Mouse (Mus musculus) limb, embryonic 15.5 days (tissue): ENCODE measurements at regions not wholly inside any gene's neighbourhood (a gene's known extent, or its start where the extent isn't known, plus 50 kb on each side); places are given as distances from the start of the nearest gene placed in this dataset.

Source experiments
- ATAC-seq: fragments of 200-750 bp; cut with Nextera tagmentation; 2 replicates; pipeline ENCODE4 v1.8.0; 2017; ENCODE audit warnings: low read depth, moderate TSS enrichment; ENCODE audit not compliant: insufficient number of reproducible peaks, low FRiP score, low TSS enrichment
- H3K27ac ChIP-seq: fragments of 300-500 bp; sonication (generic); 2 replicates; pipeline ENCODE4 v1.5.1; 2015; ENCODE audit warnings: moderate library complexity, mild to moderate bottlenecking, inconsistent platforms
- H3K27me3 ChIP-seq: fragments of 300-500 bp; sonication (generic); 2 replicates; pipeline ENCODE4 v1.6.1; 2015; ENCODE audit warnings: inconsistent platforms
- H3K36me3 ChIP-seq: fragments of 300-500 bp; sonication (generic); 2 replicates; pipeline ENCODE4 v1.6.1; 2015; ENCODE audit warnings: inconsistent platforms
- H3K4me1 ChIP-seq: fragments of 300-500 bp; sonication (generic); 2 replicates; pipeline ENCODE4 v1.6.1; 2015; ENCODE audit warnings: inconsistent platforms
- H3K4me2 ChIP-seq: fragments of 300-500 bp; sonication (generic); 2 replicates; pipeline ENCODE4 v1.6.1; 2015; ENCODE audit warnings: mild to moderate bottlenecking, inconsistent platforms
- H3K4me3 ChIP-seq: fragments of 300-500 bp; sonication (generic); 2 replicates; pipeline ENCODE4 v1.5.1; 2015; ENCODE audit warnings: mild to moderate bottlenecking, inconsistent platforms
- H3K9ac ChIP-seq: fragments of 300-500 bp; sonication (generic); 2 replicates; pipeline ENCODE4 v1.6.1; 2015; ENCODE audit warnings: inconsistent platforms
- H3K9me3 ChIP-seq: fragments of 300-500 bp; sonication (generic); 2 replicates; pipeline ENCODE4 v1.6.1; 2016; ENCODE audit warnings: inconsistent platforms
- WGBS: fragments of 180-500 bp; shearing (Covaris S2); methylation state at CpG from one replicate; pipeline ENCODE4 v1.1.7; 2015; 5-methylcytosine and 5-hydroxymethylcytosine counted together

- Histone ChIP-seq H3K27me3 (no peaks in the 10 kb centered on the region), H3K4me3 (no peak overlapping the region), H3K4me2 (no peak overlapping the region), H3K9ac (no peak overlapping the region), H3K27ac (no peak overlapping the region), H3K9me3 (no peaks in the 10 kb centered on the region), H3K36me3 (no peaks in the 10 kb centered on the region), H3K4me1 (no peaks in the 10 kb centered on the region)
- WGBS = 73% methylated on average over 12 of the region's 12 CpGs
- ATAC-seq = no peak
Observed at GRCm38 (mm10) chr17:50388715-50389710, 95.6 kb upstream of the Dazl start.

DNA sequence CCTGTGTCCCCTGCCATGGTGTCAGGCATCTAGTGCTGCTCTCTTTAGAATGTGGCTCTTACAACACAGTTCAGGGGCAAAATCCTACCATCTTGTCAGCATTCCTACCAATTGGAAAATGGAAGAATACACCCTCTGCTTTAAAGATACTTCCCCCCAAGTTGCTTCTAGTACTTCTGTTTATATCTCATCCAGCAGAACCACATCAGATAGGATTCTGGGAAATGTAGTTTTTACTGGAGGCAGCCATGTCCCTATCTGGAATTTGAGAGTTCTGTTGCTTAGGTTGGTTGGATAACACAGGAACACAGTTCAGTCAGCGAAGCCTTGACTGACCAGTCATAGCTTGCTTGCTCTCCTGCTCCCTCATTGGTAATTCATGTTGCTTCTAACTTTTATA is 96.7 kb upstream of the Dazl start:
- WGBS = 83% methylated on average over 1 of the region's 1 CpGs
- Histone ChIP-seq H3K36me3 (no peaks in the 10 kb centered on the region), H3K27ac (no peak overlapping the region), H3K4me3 (no peak overlapping the region), H3K4me2 (no peak overlapping the region), H3K9ac (no peak overlapping the region), H3K27me3 (no peaks in the 10 kb centered on the region), H3K9me3 (no peaks in the 10 kb centered on the region), H3K4me1 (no peaks in the 10 kb centered on the region)
- no peak for ATAC-seq

GRCm38 (mm10) chr17:50391207-50391606 is 97.8 kb upstream of the Dazl start:
- no peak for ATAC-seq
- 83% methylated on average over 4 of the region's 4 CpGs for WGBS

DNA sequence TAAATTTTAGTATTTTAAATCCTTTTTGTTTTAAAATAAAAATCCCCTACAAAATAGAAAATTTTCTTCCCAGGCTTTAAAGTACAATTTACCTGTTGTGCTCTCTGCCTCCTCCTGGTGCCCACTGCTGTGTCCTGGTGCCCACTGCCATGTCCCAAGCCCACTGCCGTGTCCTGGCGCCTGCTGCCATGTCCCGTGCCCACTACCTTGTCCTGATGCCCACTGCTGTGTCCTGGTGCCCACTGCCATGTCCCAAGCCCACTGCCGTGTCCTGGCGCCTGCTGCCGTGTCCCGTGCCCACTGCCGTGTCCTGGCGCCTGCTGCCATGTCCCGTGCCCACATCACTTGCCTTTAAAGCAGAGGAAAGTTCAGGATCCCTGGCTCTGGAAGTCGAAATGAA is 98.6 kb upstream of the Dazl start:
- H3K27me3 ChIP-seq = no peaks in the 10 kb centered on the region
- H3K9me3 ChIP-seq = no peaks in the 10 kb centered on the region
- no peaks in the 10 kb centered on the region for H3K36me3 ChIP-seq
- no peaks in the 10 kb centered on the region for H3K4me1 ChIP-seq
- ATAC-seq = no peak
- H3K4me3 ChIP-seq = no peak overlapping the region
- no peak overlapping the region for H3K4me2 ChIP-seq
- no peak overlapping the region for H3K9ac ChIP-seq
- no peak overlapping the region for H3K27ac ChIP-seq
- WGBS = 88% methylated on average over 11 of the region's 11 CpGs

More at GRCm38 (mm10) chr17:50391207-50391606, 97.8 kb upstream of the Dazl start:
- Histone ChIP-seq H3K36me3 (no peaks in the 10 kb centered on the region), H3K9ac (no peak overlapping the region), H3K27me3 (no peaks in the 10 kb centered on the region), H3K27ac (no peak overlapping the region), H3K4me3 (no peak overlapping the region), H3K4me2 (no peak overlapping the region), H3K9me3 (no peaks in the 10 kb centered on the region), H3K4me1 (no peaks in the 10 kb centered on the region)

DNA sequence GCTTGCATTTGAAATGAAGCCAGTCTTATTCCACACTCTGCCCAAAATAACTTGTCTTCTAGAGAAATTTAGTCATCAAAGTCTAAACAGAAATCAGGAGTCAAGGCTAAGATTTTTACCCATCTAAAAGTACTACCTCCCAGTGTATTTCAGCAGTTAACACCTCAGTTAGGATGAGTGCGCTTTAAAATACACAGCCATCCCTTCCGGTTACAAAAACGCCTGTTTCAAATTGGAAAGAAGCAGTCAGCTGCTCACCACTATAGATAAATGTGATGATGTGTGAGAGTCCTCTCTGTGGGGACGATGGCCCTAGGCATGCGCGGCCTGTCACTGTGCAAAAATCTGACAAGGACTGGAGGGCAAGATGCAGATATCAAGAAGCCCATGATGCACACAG is 99.0 kb upstream of the Dazl start:
- Histone ChIP-seq H3K36me3 (no peaks in the 10 kb centered on the region), H3K9ac (no peak overlapping the region), H3K4me1 (no peaks in the 10 kb centered on the region), H3K4me3 (no peak overlapping the region), H3K27ac (no peak overlapping the region), H3K27me3 (no peaks in the 10 kb centered on the region), H3K4me2 (no peak overlapping the region), H3K9me3 (no peaks in the 10 kb centered on the region)
- WGBS = 85% methylated on average over 6 of the region's 6 CpGs
- ATAC-seq = no peak

DNA sequence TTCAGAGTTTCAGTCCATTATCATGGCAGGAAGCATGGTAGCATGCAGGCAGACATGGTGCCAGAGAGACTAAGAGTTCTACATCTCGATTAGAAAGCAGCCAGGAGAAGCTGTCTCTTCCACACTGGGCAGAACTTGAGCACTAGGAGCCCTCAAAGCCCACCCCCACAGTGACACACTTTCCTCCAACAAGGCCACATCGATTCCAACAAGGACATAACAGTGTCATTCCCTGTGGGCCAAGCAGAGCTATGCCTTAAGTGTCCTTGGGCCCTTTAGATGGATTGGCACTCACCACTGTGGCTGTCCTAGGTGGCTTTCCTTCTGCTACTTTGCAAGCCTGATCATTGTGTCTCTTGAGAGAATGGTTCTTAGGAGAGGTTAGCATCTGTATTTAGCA is 99.5 kb upstream of the Dazl start:
- Histone ChIP-seq H3K4me1 (no peaks in the 10 kb centered on the region), H3K36me3 (no peaks in the 10 kb centered on the region), H3K4me3 (no peak overlapping the region), H3K4me2 (no peak overlapping the region), H3K27ac (no peak overlapping the region), H3K9ac (no peak overlapping the region), H3K27me3 (no peaks in the 10 kb centered on the region), H3K9me3 (no peaks in the 10 kb centered on the region)
- 88% methylated on average over 2 of the region's 2 CpGs for WGBS
- ATAC-seq = no peak

GRCm38 (mm10) chr17:50393698-50394097 is 100.3 kb upstream of the Dazl start:
- Histone ChIP-seq H3K4me1 (no peaks in the 10 kb centered on the region), H3K4me2 (no peak overlapping the region), H3K9ac (no peak overlapping the region), H3K27me3 (no peaks in the 10 kb centered on the region), H3K27ac (no peak overlapping the region), H3K36me3 (no peaks in the 10 kb centered on the region), H3K4me3 (no peak overlapping the region), H3K9me3 (no peaks in the 10 kb centered on the region)
- 60% methylated on average over 3 of the region's 3 CpGs for WGBS
- ATAC-seq = no peak

DNA sequence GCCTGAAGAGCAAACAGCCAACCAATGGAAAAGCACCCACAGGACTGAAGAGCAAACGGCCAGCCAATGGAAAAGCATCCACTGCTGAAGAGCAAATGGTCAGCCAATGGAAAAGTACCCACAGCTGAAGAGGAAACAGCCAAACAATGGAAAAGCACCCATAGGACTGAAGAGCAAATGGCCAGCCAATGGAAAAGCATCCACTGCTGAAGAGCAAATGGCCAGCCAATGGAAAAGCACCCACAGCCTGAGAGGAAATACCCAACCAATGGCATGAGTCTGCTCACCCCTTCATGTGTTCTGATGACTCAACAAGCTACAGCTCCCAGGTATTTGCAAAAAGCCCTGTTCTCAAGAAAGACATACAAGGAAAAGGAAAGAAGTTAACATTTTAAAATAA is 101.4 kb upstream of the Dazl start:
- no peak for ATAC-seq
- Histone ChIP-seq H3K36me3 (no peaks in the 10 kb centered on the region), H3K4me1 (no peaks in the 10 kb centered on the region), H3K9me3 (no peaks in the 10 kb centered on the region), H3K27ac (no peak overlapping the region), H3K4me2 (no peak overlapping the region), H3K4me3 (no peak overlapping the region), H3K27me3 (no peaks in the 10 kb centered on the region), H3K9ac (no peak overlapping the region)
- 86% methylated on average over 1 of the region's 1 CpGs for WGBS

DNA sequence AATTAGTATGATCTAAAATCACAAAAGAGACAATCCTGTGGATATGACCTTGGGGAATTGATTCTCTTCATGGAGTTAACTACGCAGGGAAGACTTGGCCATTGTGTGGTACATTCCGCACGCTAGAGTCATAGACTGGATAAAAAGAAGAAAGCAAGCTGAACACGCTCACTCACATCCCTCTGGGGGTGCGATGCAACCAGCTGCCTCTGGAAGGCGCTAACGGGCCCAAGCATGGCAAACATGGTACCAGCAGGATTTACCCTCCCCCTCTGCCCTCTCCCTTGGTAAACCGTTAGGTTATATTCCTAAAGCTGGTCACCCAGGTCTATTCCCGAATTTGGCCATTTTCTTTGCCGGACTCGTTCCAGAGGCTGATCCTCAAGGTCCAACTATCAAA is 102.2 kb upstream of the Dazl start:
- Histone ChIP-seq H3K9me3 (no peaks in the 10 kb centered on the region), H3K4me1 (no peaks in the 10 kb centered on the region), H3K36me3 (no peaks in the 10 kb centered on the region), H3K27me3 (no peaks in the 10 kb centered on the region), H3K9ac (no peak overlapping the region), H3K4me3 (no peak overlapping the region), H3K27ac (no peak overlapping the region), H3K4me2 (no peak overlapping the region)
- 95% methylated on average over 11 of the region's 11 CpGs for WGBS
- no peak for ATAC-seq

DNA sequence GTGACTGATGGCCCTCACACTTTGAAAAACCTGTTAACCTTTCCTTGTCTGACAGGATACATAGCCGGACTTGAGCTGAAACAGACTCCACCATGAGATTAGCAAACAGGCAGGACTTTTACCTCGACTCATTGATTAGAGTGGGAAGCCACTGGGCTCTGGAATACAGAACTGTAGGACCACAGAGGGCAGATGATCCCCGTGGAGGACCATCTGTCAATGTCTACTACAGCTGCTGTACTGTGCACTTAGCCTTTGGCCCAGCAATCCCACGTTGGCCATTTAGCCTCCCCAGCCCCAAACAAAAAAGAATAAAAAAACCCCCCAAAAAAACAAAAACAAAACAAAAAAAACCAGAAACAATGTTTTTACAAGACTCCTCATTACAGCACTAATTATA is 103.9 kb upstream of the Dazl start:
- 42% methylated on average over 4 of the region's 4 CpGs for WGBS
- H3K27me3 ChIP-seq = no peaks in the 10 kb centered on the region
- H3K9me3 ChIP-seq = no peaks in the 10 kb centered on the region
- no peak overlapping the region for H3K4me2 ChIP-seq
- no peak for ATAC-seq
- no peak overlapping the region for H3K4me3 ChIP-seq
- H3K4me1 ChIP-seq = no peaks in the 10 kb centered on the region
- H3K27ac ChIP-seq = no peak overlapping the region
- no peak overlapping the region for H3K9ac ChIP-seq
- H3K36me3 ChIP-seq = no peaks in the 10 kb centered on the region

DNA sequence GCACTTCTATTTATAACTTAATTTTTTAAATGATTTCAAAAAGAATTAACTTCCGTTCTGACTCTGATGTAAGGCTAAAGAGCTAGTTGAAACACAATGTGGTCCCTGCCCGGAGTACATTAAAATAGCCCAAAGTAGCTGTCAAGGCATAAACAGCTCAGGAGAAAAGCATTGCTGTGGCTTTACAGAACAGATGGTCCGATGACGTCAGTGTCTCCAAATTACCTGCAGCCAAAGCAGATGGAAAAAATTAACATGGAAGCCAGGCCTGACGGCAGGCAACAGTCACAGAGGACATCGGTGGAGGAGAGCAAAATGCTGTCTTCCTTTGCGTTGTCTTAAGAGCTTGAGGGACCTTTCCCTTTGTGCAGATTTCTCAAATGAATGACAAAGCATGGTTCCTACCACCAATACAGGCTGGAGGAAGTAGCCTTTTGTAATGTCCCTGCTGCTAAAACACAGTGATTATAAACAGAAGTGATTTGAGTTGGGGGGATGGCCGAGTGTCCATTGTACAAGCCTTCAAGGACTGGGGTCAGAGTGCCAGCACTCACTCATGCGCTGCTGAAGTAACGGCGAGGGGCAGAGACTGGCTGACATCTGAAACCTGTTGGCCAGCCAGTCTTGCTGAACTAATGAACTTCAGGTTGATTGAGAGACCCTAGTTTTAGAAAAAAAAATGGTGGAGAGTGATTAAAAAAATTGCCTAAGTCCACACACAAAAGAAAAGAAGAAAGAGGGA is 101.8 kb upstream of the Plcl2 start:
- Histone ChIP-seq H3K4me1 (peaks cover 5% of the 10 kb centered on the region; the same call in 1 of the 2 replicates), H3K4me3 (no peak overlapping the region), H3K27me3 (no peaks in the 10 kb centered on the region), H3K9ac (no peak overlapping the region), H3K27ac (no peak overlapping the region), H3K9me3 (no peaks in the 10 kb centered on the region), H3K36me3 (no peaks in the 10 kb centered on the region), H3K4me2 (no peak overlapping the region)
- WGBS = 25% methylated on average over 11 of the region's 11 CpGs
- no peak for ATAC-seq

GRCm38 (mm10) chr17:50408581-50408980 is 100.6 kb upstream of the Plcl2 start:
- Histone ChIP-seq H3K4me3 (no peak overlapping the region), H3K9me3 (no peaks in the 10 kb centered on the region), H3K27me3 (no peaks in the 10 kb centered on the region), H3K4me2 (no peak overlapping the region), H3K27ac (no peak overlapping the region), H3K36me3 (no peaks in the 10 kb centered on the region), H3K4me1 (peaks cover 5% of the 10 kb centered on the region; the same call in 1 of the 2 replicates), H3K9ac (no peak overlapping the region)
- no peak for ATAC-seq
- WGBS = 70% methylated on average over 10 of the region's 10 CpGs
